Mouse (Mus musculus) E14TG2a.4 (cell line): ENCODE measurements around the gene Rab26.

Experiments
- H3K27me3 ChIP-seq: 2 replicates; pipeline ENCODE4 v1.6.1; 2014; ENCODE audit warnings: low read length, control low read depth; ENCODE audit not compliant: insufficient read depth
- H3K36me3 ChIP-seq: 2 replicates; pipeline ENCODE4 v1.6.1; 2014; ENCODE audit warnings: low read length, control low read depth; ENCODE audit not compliant: insufficient read depth
- H3K4me1 ChIP-seq: replicated peaks from 2 replicates; pipeline ENCODE4 v1.6.1; 2014; ENCODE audit warnings: low read depth, low read length, control low read depth
- H3K4me3 ChIP-seq: replicated peaks from 2 replicates; pipeline ENCODE4 v1.5.1; 2014; ENCODE audit warnings: mild to moderate bottlenecking, low read length
- H3K9me3 ChIP-seq: 2 replicates; pipeline ENCODE4 v1.6.1; 2014; ENCODE audit warnings: low read length, control low read depth
- CTCF ChIP-seq: conservative IDR thresholded peaks from 2 replicates; pipeline ENCODE4 v1.5.1; 2014; ENCODE audit warnings: low read length
- NANOG ChIP-seq: IDR thresholded peaks from 2 replicates; pipeline ENCODE4 v1.6.1; 2014; ENCODE audit warnings: borderline replicate concordance, low read length, mixed read lengths
- POU5F1 ChIP-seq: IDR thresholded peaks from 2 replicates; pipeline ENCODE4 v1.6.1; 2014; ENCODE audit warnings: low read length, borderline replicate concordance

The Rab26 gene

GRCm38 (mm10) chr17:24534160-24534718 lies at the start of gene Rab26:
TSS of gene Rab26 (minus strand) at chr17:24534210.
- H3K36me3 ChIP-seq: peaks cover 27% of the 10 kb centered on the region
- no peak for TF ChIP-seq NANOG
- TF ChIP-seq POU5F1: no peak
- no peak for TF ChIP-seq CTCF
- H3K27me3 ChIP-seq: no peaks in the 10 kb centered on the region; the same call in 1 of the 2 replicates
- H3K4me1 ChIP-seq: peaks cover 47% of the 10 kb centered on the region
- H3K9me3 ChIP-seq: no peaks in the 10 kb centered on the region
- H3K4me3 ChIP-seq: peak within 1 kb of the TSS; percentile 86

GRCm38 (mm10) chr17:24580287-24580686 lies 46.3 kb upstream of the Rab26 start:
- TF ChIP-seq POU5F1 (no peak), NANOG (no peak), CTCF (no peak)
- Histone ChIP-seq H3K4me1 (peaks cover 63% of the 10 kb centered on the region), H3K9me3 (no peaks in the 10 kb centered on the region), H3K36me3 (peaks cover 72% of the 10 kb centered on the region), H3K27me3 (no peaks in the 10 kb centered on the region), H3K4me3 (no peak overlapping the region)

GRCm38 (mm10) chr17:24579532-24579931 lies 45.5 kb upstream of the Rab26 start:
- TF ChIP-seq CTCF (no peak), POU5F1 (no peak), NANOG (no peak)
- Histone ChIP-seq H3K4me1 (peaks cover 57% of the 10 kb centered on the region), H3K27me3 (no peaks in the 10 kb centered on the region), H3K9me3 (no peaks in the 10 kb centered on the region), H3K36me3 (peaks cover 79% of the 10 kb centered on the region), H3K4me3 (no peak overlapping the region)

GRCm38 (mm10) chr17:24573811-24574210 lies 39.8 kb upstream of the Rab26 start:
- Histone ChIP-seq H3K9me3 (no peaks in the 10 kb centered on the region), H3K36me3 (peaks cover 100% of the 10 kb centered on the region), H3K27me3 (no peaks in the 10 kb centered on the region), H3K4me3 (no peak overlapping the region), H3K4me1 (peaks cover 13% of the 10 kb centered on the region)
- TF ChIP-seq POU5F1: no peak
- TF ChIP-seq CTCF: no peak
- TF ChIP-seq NANOG: no peak

GRCm38 (mm10) chr17:24572651-24573245 lies 38.7 kb upstream of the Rab26 start:
- H3K4me1 ChIP-seq: peaks cover 18% of the 10 kb centered on the region
- peaks cover 100% of the 10 kb centered on the region for H3K36me3 ChIP-seq
- no peak for TF ChIP-seq CTCF
- no peak for TF ChIP-seq NANOG
- no peak overlapping the region for H3K4me3 ChIP-seq
- no peaks in the 10 kb centered on the region for H3K9me3 ChIP-seq
- H3K27me3 ChIP-seq: no peaks in the 10 kb centered on the region

- no peak for TF ChIP-seq POU5F1
- TF ChIP-seq CTCF: no peak
- TF ChIP-seq NANOG: no peak
- Histone ChIP-seq H3K4me3 (no peak overlapping the region), H3K27me3 (no peaks in the 10 kb centered on the region), H3K4me1 (peaks cover 39% of the 10 kb centered on the region), H3K9me3 (no peaks in the 10 kb centered on the region), H3K36me3 (peaks cover 92% of the 10 kb centered on the region)
Observed at GRCm38 (mm10) chr17:24569837-24570236, 35.8 kb upstream of the Rab26 start.

GRCm38 (mm10) chr17:24567034-24567779 lies 33.2 kb upstream of the Rab26 start:
- H3K9me3 ChIP-seq: no peaks in the 10 kb centered on the region

GRCm38 (mm10) chr17:24565792-24566191 lies 31.8 kb upstream of the Rab26 start:
- Histone ChIP-seq H3K27me3 (no peaks in the 10 kb centered on the region), H3K4me1 (peaks cover 58% of the 10 kb centered on the region), H3K36me3 (peaks cover 59% of the 10 kb centered on the region), H3K9me3 (no peaks in the 10 kb centered on the region), H3K4me3 (0 out of 2 replicates have a peak overlapping the region, but pooled peaks have one; percentile 4)
- TF ChIP-seq CTCF (no peak), NANOG (no peak), POU5F1 (no peak)

More at GRCm38 (mm10) chr17:24567034-24567779, 33.2 kb upstream of the Rab26 start:
- Histone ChIP-seq H3K4me1 (peaks cover 62% of the 10 kb centered on the region), H3K4me3 (no peak overlapping the region), H3K27me3 (no peaks in the 10 kb centered on the region), H3K36me3 (peaks cover 71% of the 10 kb centered on the region)
- TF ChIP-seq POU5F1 (no peak), NANOG (no peak), CTCF (no peak)
